Mouse (Mus musculus) hindbrain, postnatal 0 days (tissue): Measurements from ENCODE around the gene Glis1. TPM values are rescaled to one million over a fixed set of nuclear protein-coding genes. Genes with fewer than 3 reads are reported as not detected.

Source experiments
- ATAC-seq: fragments of 200-750 bp; cut with Nextera tagmentation; 2 replicates; pipeline ENCODE4 v1.8.0; 2017; ENCODE audit warnings: mild to moderate bottlenecking, moderate TSS enrichment, moderate library complexity
- DNase-seq: peaks from one replicate; pipeline ENCODE4 v3.0.0-alpha.2; 2015; ENCODE audit warnings: low spot score
- H3K27ac ChIP-seq: fragments of 300-500 bp; sonication (generic); 2 replicates; pipeline ENCODE4 v1.5.1; 2014; ENCODE audit warnings: mild to moderate bottlenecking
- H3K27me3 ChIP-seq: fragments of 300-500 bp; sonication (generic); 2 replicates; pipeline ENCODE4 v1.6.1; 2014; ENCODE audit warnings: low read length, mixed read lengths; ENCODE audit not compliant: insufficient read depth
- H3K36me3 ChIP-seq: fragments of 300-500 bp; sonication (generic); 2 replicates; pipeline ENCODE4 v1.6.1; 2014; ENCODE audit warnings: low read length, mixed read lengths; ENCODE audit not compliant: insufficient read depth
- H3K4me1 ChIP-seq: fragments of 300-500 bp; sonication (generic); 2 replicates; pipeline ENCODE4 v1.6.1; 2014; ENCODE audit warnings: antibody characterized with exemption, low read length, mixed read lengths; ENCODE audit not compliant: insufficient read depth
- H3K4me2 ChIP-seq: fragments of 300-500 bp; sonication (generic); 2 replicates; pipeline ENCODE4 v1.6.1; 2014; ENCODE audit warnings: low read depth, mild to moderate bottlenecking, low read length, moderate library complexity, mixed read lengths
- H3K4me3 ChIP-seq: fragments of 300-500 bp; sonication (generic); 2 replicates; pipeline ENCODE4 v1.5.1; 2014; ENCODE audit warnings: low read length
- H3K9ac ChIP-seq: fragments of 300-500 bp; sonication (generic); replicated peaks from 2 replicates; pipeline ENCODE4 v1.6.1; 2014; ENCODE audit warnings: mild to moderate bottlenecking, low read length, moderate library complexity, mixed read lengths
- H3K9me3 ChIP-seq: fragments of 300-500 bp; sonication (generic); 2 replicates; pipeline ENCODE4 v1.6.1; 2016; ENCODE audit warnings: low read length, mixed read lengths
- CTCF ChIP-seq: IDR thresholded peaks from 2 replicates; pipeline ENCODE4 v1.5.1; 2016; ENCODE audit warnings: antibody characterized with exemption, control low read depth, low read depth
- WGBS: fragments of 180-500 bp; shearing (Covaris S2); extraction: QIAGEN DNeasy Blood & Tissue Kit; methylation state at CpG from one replicate; pipeline ENCODE4 v1.1.7; 2014; 5-methylcytosine and 5-hydroxymethylcytosine counted together
- polyA plus RNA-seq: library from polyadenylated mRNA; unstranded; fragments of >200 nt; fragmentation: Nextera tagmentation; extraction: Ambion mirVana; gene quantifications from 2 replicates; pipeline ENCODE4 v1.2.1, GENCODE M21; 2015
- total RNA-seq: library from RNA; depleted of rRNA; stranded (reverse); fragments of >200 nt; gene quantifications from 2 replicates; pipeline ENCODE4 v1.2.3, GENCODE M21; 2014

The Glis1 gene
- total and polyA plus RNA-seq, 2 experiments from 2014 or later, result 4.1 to 11.9 TPM

DNA sequence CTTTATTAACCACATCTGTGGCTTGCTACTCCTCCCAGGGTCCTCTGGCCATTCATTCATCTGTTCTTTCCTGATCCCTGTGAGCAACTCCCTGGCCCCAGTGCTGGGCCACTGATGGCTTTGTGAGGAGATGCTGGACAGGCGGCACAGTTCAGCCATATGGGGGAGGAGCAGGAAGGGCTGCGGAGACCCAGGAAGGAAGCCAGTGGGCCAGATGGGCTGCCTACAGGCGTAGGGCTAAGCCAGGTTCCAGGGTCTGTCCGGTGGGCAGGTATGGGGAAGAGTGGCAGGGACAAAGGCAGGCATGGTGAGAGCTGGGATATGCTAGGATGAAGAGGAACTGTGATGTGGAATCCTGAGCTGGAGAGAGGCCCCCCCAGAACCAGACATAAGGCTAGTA lies 193.8 kb downstream of the Glis1 start:
- 68% methylated on average over 4 of the region's 4 CpGs for WGBS
- TF ChIP-seq CTCF, result no peak
- ATAC-seq (no peak), DNase-seq (no peak)
- Histone ChIP-seq H3K36me3 (no peaks in the 10 kb centered on the region), H3K9me3 (no peaks in the 10 kb centered on the region), H3K9ac (no peak overlapping the region), H3K27ac (no peak overlapping the region), H3K27me3 (no peaks in the 10 kb centered on the region), H3K4me3 (no peak overlapping the region), H3K4me1 (peaks cover 7% of the 10 kb centered on the region; the same call in 1 of the 2 replicates), H3K4me2 (no peak overlapping the region)

DNA sequence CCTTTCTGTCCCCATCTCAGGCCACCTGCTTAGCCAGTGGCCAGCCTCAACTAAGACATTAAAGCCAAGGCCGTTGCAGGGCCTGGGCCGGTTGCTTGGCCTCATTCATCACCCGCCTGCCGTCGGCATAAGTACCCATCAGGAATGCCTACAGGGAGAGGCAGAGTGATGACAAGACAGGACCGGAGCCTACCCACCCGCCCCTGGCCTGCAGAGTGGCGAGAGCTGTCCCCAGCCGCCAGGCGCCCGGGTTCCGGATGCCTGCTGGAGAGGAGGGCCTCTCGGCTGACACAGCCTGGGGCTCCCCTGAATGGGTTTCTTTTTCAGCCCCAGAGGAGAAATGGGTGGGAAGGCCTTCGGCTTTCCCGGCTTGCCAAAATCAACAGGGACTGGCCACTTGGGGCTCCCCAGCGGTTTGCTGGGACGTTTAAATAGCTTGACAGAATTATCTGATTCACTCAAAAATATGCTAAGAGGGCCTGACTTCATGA lies 194.6 kb downstream of the Glis1 start:
- Histone ChIP-seq H3K27me3 (no peaks in the 10 kb centered on the region), H3K36me3 (no peaks in the 10 kb centered on the region), H3K9me3 (no peaks in the 10 kb centered on the region), H3K4me2 (no peak overlapping the region), H3K27ac (no peak overlapping the region), H3K4me1 (peaks cover 7% of the 10 kb centered on the region; the same call in 1 of the 2 replicates), H3K9ac (no peak overlapping the region), H3K4me3 (no peak overlapping the region)
- ATAC-seq (no peak), DNase-seq (no peak)
- 54% methylated on average over 17 of the region's 17 CpGs for WGBS
- no peak for TF ChIP-seq CTCF

DNA sequence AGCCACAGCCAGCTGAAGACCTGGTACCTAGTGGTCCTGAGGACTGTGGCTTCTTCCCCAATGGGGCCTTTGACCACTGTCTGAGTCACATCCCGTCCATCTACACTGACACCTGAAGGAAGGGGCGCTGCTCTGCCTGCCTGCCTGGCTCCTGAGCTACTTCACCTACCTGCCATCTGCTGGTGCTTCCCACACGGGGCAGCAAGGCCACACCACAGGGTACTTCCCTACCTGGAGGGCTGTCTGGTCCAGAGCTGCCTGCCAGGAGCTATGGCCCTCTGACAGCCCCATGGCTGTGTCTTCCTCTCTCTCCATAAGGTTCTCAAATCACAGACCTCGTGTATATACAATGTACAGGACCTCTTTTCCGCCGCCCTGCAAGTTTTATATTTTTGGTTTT lies 200.2 kb downstream of the Glis1 start:
- Histone ChIP-seq H3K27me3 (no peaks in the 10 kb centered on the region), H3K27ac (no peak overlapping the region), H3K36me3 (no peaks in the 10 kb centered on the region), H3K4me2 (no peak overlapping the region), H3K4me3 (no peak overlapping the region), H3K9ac (no peak overlapping the region), H3K4me1 (no peaks in the 10 kb centered on the region), H3K9me3 (no peaks in the 10 kb centered on the region)
- DNase-seq (no peak), ATAC-seq (no peak)
- TF ChIP-seq CTCF, result no peak
- 74% methylated on average over 6 of the region's 6 CpGs for WGBS

DNA sequence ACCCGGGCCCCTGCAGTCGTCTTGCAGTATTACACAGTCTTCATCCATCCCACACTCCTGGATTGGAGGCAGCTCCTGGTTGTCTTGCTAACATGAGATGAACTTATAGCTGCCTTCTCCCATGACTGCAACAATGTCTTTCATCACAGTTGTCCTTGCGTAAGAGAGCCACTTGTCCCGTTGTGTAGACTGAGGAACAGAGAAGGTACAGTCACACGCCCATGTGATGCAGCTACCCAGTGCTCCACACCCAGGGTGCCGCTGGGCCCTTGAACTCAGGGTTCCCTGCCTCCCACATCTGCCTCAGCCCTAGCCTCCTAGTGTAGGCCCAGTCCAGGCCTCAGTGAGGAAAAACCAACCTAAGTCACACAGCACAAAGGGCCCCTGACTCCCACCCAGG lies 201.7 kb downstream of the Glis1 start:
- ATAC-seq, result no peak
- Histone ChIP-seq H3K9ac (no peak overlapping the region), H3K4me3 (no peak overlapping the region), H3K27me3 (no peaks in the 10 kb centered on the region), H3K4me2 (no peak overlapping the region), H3K36me3 (no peaks in the 10 kb centered on the region), H3K9me3 (no peaks in the 10 kb centered on the region), H3K4me1 (no peaks in the 10 kb centered on the region), H3K27ac (no peak overlapping the region)
- no peak; the same call in 1 of the 2 replicates for TF ChIP-seq CTCF
- 73% methylated on average over 6 of the region's 6 CpGs for WGBS
- no peak for DNase-seq

DNA sequence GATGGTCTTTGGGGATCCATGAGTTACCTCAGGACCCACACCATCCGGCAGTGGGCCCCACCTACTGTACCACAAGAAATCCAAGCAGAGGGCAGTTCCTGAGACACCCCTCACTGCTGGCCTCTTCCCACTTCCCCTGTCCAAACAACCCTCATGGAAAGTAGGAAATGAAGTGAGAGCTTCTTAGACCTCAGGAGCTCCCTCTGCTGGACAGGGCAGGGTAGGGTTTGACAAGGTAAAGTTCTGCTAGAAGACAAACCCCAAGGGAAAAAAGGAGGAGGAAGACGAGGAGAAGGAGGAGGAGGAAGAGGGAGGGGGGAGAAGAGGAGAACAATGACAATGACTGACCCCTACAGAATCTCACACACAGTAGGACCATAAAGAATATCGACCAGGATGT lies 203.3 kb downstream of the Glis1 start:
- Histone ChIP-seq H3K4me2 (no peak overlapping the region), H3K9me3 (no peaks in the 10 kb centered on the region), H3K4me3 (no peak overlapping the region), H3K27me3 (no peaks in the 10 kb centered on the region), H3K36me3 (no peaks in the 10 kb centered on the region), H3K4me1 (no peaks in the 10 kb centered on the region), H3K9ac (no peak overlapping the region), H3K27ac (no peak overlapping the region)
- TF ChIP-seq CTCF, result peak; percentile 60
- 64% methylated on average over 3 of the region's 3 CpGs for WGBS
- no peak for ATAC-seq
- DNase-seq, result no peak

DNA sequence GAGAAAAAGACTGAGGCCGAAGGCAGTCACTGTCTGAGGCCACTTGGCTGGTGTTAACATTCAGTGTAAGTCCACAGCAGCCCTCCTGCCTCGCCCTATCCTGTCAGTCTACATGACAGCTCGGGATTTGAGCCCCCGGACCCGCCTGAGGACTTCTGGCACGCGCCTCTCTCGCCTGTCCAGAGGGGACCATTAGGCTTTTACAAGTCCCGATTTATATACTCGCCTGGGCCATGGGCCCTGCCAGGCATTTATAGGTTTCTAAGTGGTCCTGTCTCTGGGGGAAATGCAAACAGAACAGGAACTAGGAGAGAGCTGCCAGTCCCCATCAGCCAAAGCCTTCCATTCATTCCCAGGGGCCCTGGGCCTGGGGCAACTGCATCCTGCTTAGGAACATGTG lies 203.9 kb downstream of the Glis1 start:
- Histone ChIP-seq H3K36me3 (no peaks in the 10 kb centered on the region), H3K4me2 (no peak overlapping the region), H3K4me1 (no peaks in the 10 kb centered on the region), H3K4me3 (no peak overlapping the region), H3K9ac (no peak overlapping the region), H3K27me3 (no peaks in the 10 kb centered on the region), H3K9me3 (no peaks in the 10 kb centered on the region), H3K27ac (no peak overlapping the region)
- ATAC-seq (no peak), DNase-seq (peak; percentile 24)
- 58% methylated on average over 10 of the region's 10 CpGs for WGBS
- no peak for TF ChIP-seq CTCF

DNA sequence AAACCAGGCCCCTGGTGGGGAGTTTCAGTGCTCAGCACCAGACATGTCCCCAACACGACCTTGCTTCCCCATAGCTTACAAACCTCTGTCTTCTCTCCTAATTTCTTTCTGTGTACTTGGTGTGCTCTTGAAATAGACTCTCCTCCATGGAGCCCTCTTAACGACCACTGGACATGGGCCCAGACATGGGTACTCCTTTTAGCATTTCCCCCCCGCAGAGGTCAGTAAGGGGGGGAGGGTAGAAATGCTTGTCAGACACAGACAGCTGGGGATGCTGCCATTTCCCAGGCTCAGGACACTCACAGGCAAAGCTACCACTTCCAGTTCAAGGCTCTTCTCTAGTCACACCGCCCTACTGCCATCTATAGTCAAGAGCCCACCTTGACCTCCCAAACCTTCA lies 207.2 kb downstream of the Glis1 start:
- H3K36me3 ChIP-seq, result no peaks in the 10 kb centered on the region
- H3K9ac ChIP-seq, result no peak overlapping the region
- DNase-seq, result no peak
- H3K27me3 ChIP-seq, result no peaks in the 10 kb centered on the region
- no peak overlapping the region for H3K27ac ChIP-seq
- no peaks in the 10 kb centered on the region for H3K9me3 ChIP-seq
- no peak overlapping the region for H3K4me2 ChIP-seq
- H3K4me3 ChIP-seq, result no peak overlapping the region
- H3K4me1 ChIP-seq, result no peaks in the 10 kb centered on the region
- ATAC-seq, result no peak
- WGBS, result 56% methylated on average over 4 of the region's 4 CpGs
- TF ChIP-seq CTCF, result no peak
